Mouse (Mus musculus) forebrain, embryonic 16.5 days (tissue): ENCODE measurements at regions not wholly inside any gene's neighbourhood (a gene's known extent, or its start where the extent isn't known, plus 50 kb on each side); places are given as distances from the start of the nearest gene placed in this dataset.

ENCODE experiments used
- ATAC-seq: fragments of 200-750 bp; cut with Nextera tagmentation; 2 replicates; pipeline ENCODE4 v1.8.0; 2017; ENCODE audit warnings: mild to moderate bottlenecking, moderate library complexity
- H3K27ac ChIP-seq: fragments of 300-500 bp; sonication (generic); 2 replicates; pipeline ENCODE4 v1.5.1; 2014; ENCODE audit warnings: low read length, control low read depth
- H3K27me3 ChIP-seq: fragments of 300-500 bp; sonication (generic); replicated peaks from 2 replicates; pipeline ENCODE4 v1.6.1; 2014; ENCODE audit warnings: low read length; ENCODE audit not compliant: control insufficient read depth, insufficient read depth
- H3K36me3 ChIP-seq: fragments of 300-500 bp; sonication (generic); 2 replicates; pipeline ENCODE4 v1.6.1; 2014; ENCODE audit not compliant: control insufficient read depth, insufficient read depth
- H3K4me1 ChIP-seq: fragments of 300-500 bp; sonication (generic); replicated peaks from 2 replicates; pipeline ENCODE4 v1.6.1; 2014; ENCODE audit warnings: low read length; ENCODE audit not compliant: control insufficient read depth, insufficient read depth
- H3K4me2 ChIP-seq: fragments of 300-500 bp; sonication (generic); 2 replicates; pipeline ENCODE4 v1.6.1; 2014; ENCODE audit warnings: mild to moderate bottlenecking, low read length, control low read depth
- H3K4me3 ChIP-seq: fragments of 300-500 bp; sonication (generic); replicated peaks from 2 replicates; pipeline ENCODE4 v1.5.1; 2014; ENCODE audit warnings: mild to moderate bottlenecking, low read length, control low read depth
- H3K9ac ChIP-seq: fragments of 300-500 bp; sonication (generic); replicated peaks from 2 replicates; pipeline ENCODE4 v1.6.1; 2014; ENCODE audit warnings: low read depth, low read length, control low read depth
- H3K9me3 ChIP-seq: fragments of 300-500 bp; sonication (generic); 2 replicates; pipeline ENCODE4 v1.6.1; 2016; ENCODE audit warnings: low read length; ENCODE audit not compliant: control insufficient read depth
- WGBS: fragments of 180-500 bp; shearing (Covaris S2); extraction: QIAGEN DNeasy Blood & Tissue Kit; methylation state at CpG from one replicate; pipeline ENCODE4 v1.1.7; 2014; 5-methylcytosine and 5-hydroxymethylcytosine counted together

- no peak overlapping the region for H3K9ac ChIP-seq
- H3K27ac ChIP-seq: no peak overlapping the region
- no peaks in the 10 kb centered on the region for H3K36me3 ChIP-seq
- H3K4me3 ChIP-seq: no peak overlapping the region
- H3K27me3 ChIP-seq: no peaks in the 10 kb centered on the region
- no peaks in the 10 kb centered on the region for H3K9me3 ChIP-seq
- no peak overlapping the region for H3K4me2 ChIP-seq
- 4% methylated on average over 4 of the region's 4 CpGs for WGBS
- no peaks in the 10 kb centered on the region for H3K4me1 ChIP-seq
- no peak for ATAC-seq
These were observed 141.9 kb upstream of the Grb10 start for GRCm38 (mm10) chr11:12180351-12180750.

DNA sequence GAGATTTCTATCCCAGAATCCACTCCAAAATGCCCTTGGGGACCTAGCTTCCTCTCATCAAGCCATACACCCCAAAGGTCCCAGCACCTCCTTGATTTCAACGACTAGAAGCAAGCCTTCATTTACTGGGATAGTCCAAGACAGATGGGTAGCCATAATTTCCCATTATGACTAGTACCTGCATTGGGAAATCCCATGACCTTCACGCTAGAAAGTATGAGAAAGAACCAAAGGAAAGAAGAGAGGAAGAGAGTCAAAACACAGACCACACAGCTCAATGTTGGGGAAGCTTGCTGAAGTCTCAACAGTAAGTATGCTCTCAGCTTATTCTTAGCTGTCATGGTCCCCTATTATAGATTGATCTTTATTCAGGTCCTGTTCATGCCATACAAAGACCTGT is 133.9 kb upstream of the Grb10 start:
- ATAC-seq: no peak
- H3K4me3 ChIP-seq: no peak overlapping the region
- no peaks in the 10 kb centered on the region for H3K27me3 ChIP-seq
- no peak overlapping the region for H3K4me2 ChIP-seq
- WGBS: 82% methylated on average over 2 of the region's 2 CpGs
- no peaks in the 10 kb centered on the region for H3K36me3 ChIP-seq
- no peaks in the 10 kb centered on the region for H3K4me1 ChIP-seq
- no peak overlapping the region for H3K27ac ChIP-seq
- no peak overlapping the region for H3K9ac ChIP-seq
- no peaks in the 10 kb centered on the region for H3K9me3 ChIP-seq

DNA sequence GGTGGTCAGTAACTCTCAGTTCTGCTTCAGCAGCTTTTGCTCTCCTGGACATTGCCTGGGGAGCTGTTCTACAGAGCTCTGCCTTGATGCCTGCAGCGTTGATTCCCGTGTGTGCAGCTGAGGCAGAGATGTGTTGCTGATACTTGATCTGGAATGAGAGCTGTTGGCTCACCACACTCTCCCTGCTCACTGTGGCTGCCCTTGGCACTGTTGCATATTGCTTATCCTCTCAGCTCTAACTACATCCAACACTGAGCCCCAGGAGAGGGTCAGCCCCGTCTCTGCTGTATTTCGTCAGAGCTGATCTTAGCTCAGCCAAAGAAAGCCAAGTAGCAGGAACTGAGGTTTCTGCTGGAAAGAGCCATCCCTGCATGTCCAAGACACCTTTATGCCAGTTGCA is 132.8 kb upstream of the Grb10 start:
- Histone ChIP-seq H3K4me2 (no peak overlapping the region), H3K27me3 (no peaks in the 10 kb centered on the region), H3K9me3 (no peaks in the 10 kb centered on the region), H3K9ac (no peak overlapping the region), H3K36me3 (no peaks in the 10 kb centered on the region), H3K4me3 (no peak overlapping the region), H3K27ac (no peak overlapping the region), H3K4me1 (no peaks in the 10 kb centered on the region)
- no peak for ATAC-seq
- WGBS: 64% methylated on average over 4 of the region's 4 CpGs

- 93% methylated on average over 1 of the region's 1 CpGs for WGBS
- no peaks in the 10 kb centered on the region for H3K36me3 ChIP-seq
- H3K9ac ChIP-seq: no peak overlapping the region
- H3K4me2 ChIP-seq: no peak overlapping the region
- peak; percentile 84 for ATAC-seq
- no peak overlapping the region for H3K4me3 ChIP-seq
- H3K27me3 ChIP-seq: no peaks in the 10 kb centered on the region
- no peaks in the 10 kb centered on the region for H3K9me3 ChIP-seq
- H3K27ac ChIP-seq: no peak overlapping the region
- H3K4me1 ChIP-seq: no peaks in the 10 kb centered on the region
These were observed 129.9 kb upstream of the Grb10 start for GRCm38 (mm10) chr11:12168432-12168831.
